Mouse (Mus musculus) limb, embryonic 14.5 days (tissue): Measurements from ENCODE around the gene Tbca. TPM values are rescaled to one million over a fixed set of nuclear protein-coding genes. Genes with fewer than 3 reads are reported as not detected.

Experiments used
- ATAC-seq: fragments of 200-750 bp; cut with Nextera tagmentation; 2 replicates; pipeline ENCODE4 v1.8.0; 2017; ENCODE audit warnings: low read depth, moderate number of reproducible peaks, moderate TSS enrichment; ENCODE audit not compliant: low FRiP score
- DNase-seq: peaks from one replicate; pipeline ENCODE4 v3.0.0-alpha.2; 2015; ENCODE audit warnings: low spot score
- H3K27ac ChIP-seq: fragments of 300-500 bp; sonication (generic); replicated peaks from 2 replicates; pipeline ENCODE4 v1.5.1; 2014; ENCODE audit warnings: low read depth, mild to moderate bottlenecking, low read length, moderate library complexity, mixed read lengths
- H3K27me3 ChIP-seq: fragments of 300-500 bp; sonication (generic); 2 replicates; pipeline ENCODE4 v1.6.1; 2014; ENCODE audit warnings: low read length, mixed read lengths; ENCODE audit not compliant: control insufficient read depth, insufficient read depth
- H3K36me3 ChIP-seq: fragments of 300-500 bp; sonication (generic); 2 replicates; pipeline ENCODE4 v1.6.1; 2014; ENCODE audit warnings: mild to moderate bottlenecking, low read length, moderate library complexity, mixed read lengths; ENCODE audit not compliant: control insufficient read depth, insufficient read depth
- H3K4me1 ChIP-seq: fragments of 300-500 bp; sonication (generic); 2 replicates; pipeline ENCODE4 v1.6.1; 2014; ENCODE audit warnings: antibody characterized with exemption, low read length, mixed read lengths; ENCODE audit not compliant: control insufficient read depth, insufficient read depth
- H3K4me2 ChIP-seq: fragments of 300-500 bp; sonication (generic); replicated peaks from 2 replicates; pipeline ENCODE4 v1.6.1; 2014; ENCODE audit warnings: low read depth, mild to moderate bottlenecking, low read length, moderate library complexity; ENCODE audit not compliant: severe bottlenecking
- H3K4me3 ChIP-seq: fragments of 300-500 bp; sonication (generic); replicated peaks from 2 replicates; pipeline ENCODE4 v1.5.1; 2014; ENCODE audit warnings: low read length
- H3K9ac ChIP-seq: fragments of 300-500 bp; sonication (generic); 2 replicates; pipeline ENCODE4 v1.6.1; 2014; ENCODE audit warnings: mild to moderate bottlenecking, low read depth, low read length, moderate library complexity; ENCODE audit not compliant: severe bottlenecking
- H3K9me3 ChIP-seq: fragments of 300-500 bp; sonication (generic); 2 replicates; pipeline ENCODE4 v1.6.1; 2016; ENCODE audit warnings: low read length; ENCODE audit not compliant: control insufficient read depth
- POLR2A ChIP-seq: fragments of 200-500 bp; IDR thresholded peaks from 2 replicates; pipeline ENCODE4 v1.8.0; 2012; ENCODE audit warnings: inconsistent platforms, mild to moderate bottlenecking, moderate library complexity, borderline replicate concordance; ENCODE audit not compliant: insufficient read depth, insufficient read length; ENCODE audit errors: extremely low read depth
- WGBS: fragments of 180-500 bp; shearing (Covaris S2); extraction: QIAGEN DNeasy Blood & Tissue Kit; methylation state at CpG from one replicate; pipeline ENCODE4 v1.1.7; 2014; 5-methylcytosine and 5-hydroxymethylcytosine counted together
- polyA plus RNA-seq, 2 experiments: library from polyadenylated mRNA; depleted of rRNA in 1 of 2; stranded (reverse) in 1 of 2; unstranded in 1 of 2; fragments of >200 nt; fragmentation: Nextera tagmentation in 1 of 2; extraction: Ambion mirVana in 1 of 2; gene quantifications; 2 replicates each; pipeline versions ENCODE4 v1.2.1 to v1.2.3; 2012 to 2014

Gene Tbca
- polyA plus RNA-seq, 2 experiments, result 242 to 408 TPM

DNA sequence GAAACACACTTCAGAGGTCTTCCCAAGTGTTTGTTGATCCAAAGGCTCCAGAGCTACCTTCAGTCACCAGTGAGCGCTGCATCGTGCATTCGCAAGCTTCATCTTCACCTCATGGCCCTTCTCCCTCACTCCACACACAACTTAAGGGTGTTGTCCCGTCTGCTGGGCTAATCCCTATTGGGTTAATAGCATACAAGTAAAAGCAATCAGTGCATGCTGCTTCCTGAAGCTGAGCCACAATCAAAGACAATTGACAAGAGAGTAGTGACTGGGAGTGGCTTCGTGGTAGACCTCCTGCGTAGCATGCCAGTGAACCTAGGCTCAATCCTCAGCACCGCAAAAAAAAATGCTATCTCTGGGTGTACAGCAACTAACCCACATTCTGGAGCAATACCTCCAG lies 59.2 kb downstream of the Tbca start:
- TF ChIP-seq POLR2A, result no peak
- no peaks in the 10 kb centered on the region for H3K9me3 ChIP-seq
- H3K27ac ChIP-seq, result no peak overlapping the region
- no peak for DNase-seq
- no peaks in the 10 kb centered on the region for H3K27me3 ChIP-seq
- no peak for ATAC-seq
- no peaks in the 10 kb centered on the region for H3K4me1 ChIP-seq
- no peak overlapping the region for H3K4me3 ChIP-seq
- 76% methylated on average over 7 of the region's 7 CpGs for WGBS
- H3K36me3 ChIP-seq, result 0 out of 2 replicates have a peak, but pooled peaks cover 3% of the 10 kb centered on the region
- H3K4me2 ChIP-seq, result no peak overlapping the region
- no peak overlapping the region for H3K9ac ChIP-seq

GRCm38 (mm10) chr13:94849351-94849750 lies 60.6 kb downstream of the Tbca start:
- Histone ChIP-seq H3K4me1 (no peaks in the 10 kb centered on the region), H3K9ac (no peak overlapping the region), H3K27me3 (no peaks in the 10 kb centered on the region), H3K27ac (no peak overlapping the region), H3K4me2 (no peak overlapping the region), H3K9me3 (no peaks in the 10 kb centered on the region), H3K4me3 (no peak overlapping the region), H3K36me3 (no peaks in the 10 kb centered on the region)
- 54% methylated on average over 13 of the region's 13 CpGs for WGBS
- no peak for DNase-seq
- ATAC-seq, result no peak
- TF ChIP-seq POLR2A, result no peak

GRCm38 (mm10) chr13:94858016-94858575 lies 69.4 kb downstream of the Tbca start:
- no peaks in the 10 kb centered on the region for H3K9me3 ChIP-seq
- TF ChIP-seq POLR2A, result no peak
- no peaks in the 10 kb centered on the region for H3K27me3 ChIP-seq
- H3K9ac ChIP-seq, result no peak overlapping the region
- ATAC-seq (no peak), DNase-seq (no peak)
- WGBS, result 72% methylated on average over 8 of the region's 8 CpGs
- H3K27ac ChIP-seq, result no peak overlapping the region
- H3K4me2 ChIP-seq, result no peak overlapping the region
- H3K36me3 ChIP-seq, result no peaks in the 10 kb centered on the region
- H3K4me3 ChIP-seq, result no peak overlapping the region
- no peaks in the 10 kb centered on the region for H3K4me1 ChIP-seq

DNA sequence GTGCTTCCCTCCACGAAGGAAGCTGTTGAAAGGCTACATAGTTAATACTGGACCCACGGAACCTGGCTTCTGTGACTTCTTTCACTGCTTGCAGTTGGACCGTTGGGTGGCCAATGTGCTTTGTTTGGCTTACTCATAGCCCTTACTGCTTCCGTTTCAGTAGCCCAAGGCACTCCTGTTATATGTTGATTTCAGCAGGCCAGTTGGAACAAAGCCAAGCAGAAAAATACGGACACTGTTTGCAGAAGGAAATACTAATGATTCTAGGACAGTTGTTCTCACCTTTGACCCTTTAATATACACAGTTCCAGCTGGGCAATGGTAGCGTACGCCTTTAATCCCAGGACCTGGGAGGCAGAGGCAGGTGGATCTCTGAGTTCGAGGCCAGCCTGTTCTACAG lies 70.5 kb downstream of the Tbca start:
- no peak for ATAC-seq
- 73% methylated on average over 8 of the region's 8 CpGs for WGBS

GRCm38 (mm10) chr13:94862491-94863230 lies 74.0 kb downstream of the Tbca start:
- WGBS, result 68% methylated on average over 5 of the region's 5 CpGs
- H3K4me2 ChIP-seq, result no peak overlapping the region
- H3K27ac ChIP-seq, result no peak overlapping the region
- no peak overlapping the region for H3K9ac ChIP-seq
- no peaks in the 10 kb centered on the region for H3K36me3 ChIP-seq
- DNase-seq (no peak), ATAC-seq (no peak)
- H3K4me3 ChIP-seq, result no peak overlapping the region
- H3K4me1 ChIP-seq, result no peaks in the 10 kb centered on the region
- no peaks in the 10 kb centered on the region for H3K9me3 ChIP-seq
- peaks cover 29% of the 10 kb centered on the region for H3K27me3 ChIP-seq
- TF ChIP-seq POLR2A, result no peak

More for the DNA sequence above, 70.5 kb downstream of the Tbca start:
- H3K9me3 ChIP-seq, result no peaks in the 10 kb centered on the region
- no peak for TF ChIP-seq POLR2A
- no peaks in the 10 kb centered on the region for H3K4me1 ChIP-seq
- H3K9ac ChIP-seq, result no peak overlapping the region
- H3K4me3 ChIP-seq, result no peak overlapping the region
- H3K27ac ChIP-seq, result no peak overlapping the region
- H3K27me3 ChIP-seq, result 0 out of 2 replicates have a peak, but pooled peaks cover 7% of the 10 kb centered on the region
- no peak overlapping the region for H3K4me2 ChIP-seq
- no peak for DNase-seq
- no peaks in the 10 kb centered on the region for H3K36me3 ChIP-seq
